Mouse (Mus musculus) left cerebral cortex, postnatal 10 days (tissue): ENCODE data around the gene Aldh5a1. TPM values are rescaled to one million over a fixed set of nuclear protein-coding genes. Genes with fewer than 3 reads are reported as not detected.

Experiments used
- DNase-seq, 2 experiments: peaks; one replicate each; pipeline ENCODE4 v3.0.0; 2021 to 2022; ENCODE audit warnings: low spot score in 2 of 2, mixed read lengths in 1 of 2; ENCODE audit errors: extremely low spot score in 1 of 2
- intact Hi-C: fragments of 180-260 bp; cut with DNase I; formaldehyde crosslinking; loops from one replicate; pipeline ENCODE4 v1.15.1; 2025
- total RNA-seq, 2 experiments: library from RNA; stranded (reverse); gene quantifications; 2 replicates each; pipeline ENCODE4 v1.2.3; 2021

The Aldh5a1 gene
- total RNA-seq, 2 experiments from 2014 or later = 67.4 to 67.6 TPM

- intact Hi-C loops = loop anchor here (10.0 kb wide), 1 partner anchor 175 kb away; no protein-coding TSS in a partner anchor
- peak in 1 of 2 experiments; percentile 43 for DNase-seq
Measured at GRCm38 (mm10) chr13:24939472-24939871, 2.0 kb upstream of the Aldh5a1 start.

- intact Hi-C loops = loop anchor here (10.0 kb wide), 1 partner anchor 176 kb away; no protein-coding TSS in a partner anchor
- DNase-seq = peak; percentile 71 to 85
Measured at GRCm38 (mm10) chr13:24938683-24939082, 1.2 kb upstream of the Aldh5a1 start.

- intact Hi-C loops = loop anchor here (2.0 to 10.0 kb wide), 2 partner anchors 47 to 177 kb away; no protein-coding TSS in a partner anchor
- no peak for DNase-seq
Measured at GRCm38 (mm10) chr13:24937839-24938166, 342 bp upstream of the Aldh5a1 start.

GRCm38 (mm10) chr13:24936772-24937107 is 721 bp downstream of the Aldh5a1 start:
- intact Hi-C loops = loop anchor here (2.0 to 10.0 kb wide), 2 partner anchors 48 to 178 kb away; no protein-coding TSS in a partner anchor
- no peak for DNase-seq

GRCm38 (mm10) chr13:24933199-24933598 is 4.3 kb downstream of the Aldh5a1 start:
- intact Hi-C loops = loop anchor here (10.0 kb wide), 1 partner anchor 182 kb away; no protein-coding TSS in a partner anchor
- no peak for DNase-seq

GRCm38 (mm10) chr13:24930591-24930990 is 6.9 kb downstream of the Aldh5a1 start:
- intact Hi-C loops = loop anchor here (10.0 kb wide), 1 partner anchor 184 kb away; no protein-coding TSS in a partner anchor

GRCm38 (mm10) chr13:24923991-24924390 is 13.5 kb downstream of the Aldh5a1 start:
- intact Hi-C loops = no loop called here
- no peak for DNase-seq

More at GRCm38 (mm10) chr13:24930591-24930990, 6.9 kb downstream of the Aldh5a1 start:
- no peak for DNase-seq

- intact Hi-C loops = no loop called here
- no peak for DNase-seq
Measured at GRCm38 (mm10) chr13:24921281-24921680, 16.2 kb downstream of the Aldh5a1 start.

GRCm38 (mm10) chr13:24920333-24920977 is 17.0 kb downstream of the Aldh5a1 start:
- DNase-seq = peak; percentile 20 to 54
- intact Hi-C loops = no loop called here

GRCm38 (mm10) chr13:24915831-24916230 is 21.6 kb downstream of the Aldh5a1 start:
- intact Hi-C loops = no loop called here
- no peak for DNase-seq

GRCm38 (mm10) chr13:24914915-24915314 is 22.5 kb downstream of the Aldh5a1 start:
- DNase-seq = no peak
- intact Hi-C loops = no loop called here

- intact Hi-C loops = no loop called here
- no peak for DNase-seq
Measured at GRCm38 (mm10) chr13:24913576-24913975, 23.9 kb downstream of the Aldh5a1 start.

GRCm38 (mm10) chr13:24909112-24909511 is 28.3 kb downstream of the Aldh5a1 start:
- DNase-seq = no peak
- intact Hi-C loops = no loop called here

- no peak for DNase-seq
- intact Hi-C loops = no loop called here
Measured at GRCm38 (mm10) chr13:24906831-24907570, 30.5 kb downstream of the Aldh5a1 start.

GRCm38 (mm10) chr13:24905422-24905821 is 32.0 kb downstream of the Aldh5a1 start:
- DNase-seq = peak in 1 of 2 experiments; percentile 52
- intact Hi-C loops = no loop called here

- intact Hi-C loops = no loop called here
- DNase-seq = no peak
Measured at GRCm38 (mm10) chr13:24903412-24903811, 34.0 kb downstream of the Aldh5a1 start.

GRCm38 (mm10) chr13:24901916-24902315 is 35.5 kb downstream of the Aldh5a1 start:
- intact Hi-C loops = no loop called here

GRCm38 (mm10) chr13:24893880-24894279 is 43.6 kb downstream of the Aldh5a1 start:
- intact Hi-C loops = no loop called here
- no peak for DNase-seq

More at GRCm38 (mm10) chr13:24901916-24902315, 35.5 kb downstream of the Aldh5a1 start:
- DNase-seq = no peak

GRCm38 (mm10) chr13:24892516-24892915 is 44.9 kb downstream of the Aldh5a1 start:
- intact Hi-C loops = no loop called here
- no peak for DNase-seq

- DNase-seq = no peak
- intact Hi-C loops = no loop called here
Measured at GRCm38 (mm10) chr13:24889554-24889953, 47.9 kb downstream of the Aldh5a1 start.
